Mouse (Mus musculus) neural tube, embryonic 14.5 days (tissue): ENCODE results near the gene Zfp791. TPM values are rescaled to one million over a fixed set of nuclear protein-coding genes. Genes with fewer than 3 reads are reported as not detected.
A peak's percentile ranks its signal among the peaks of the same experiment; 100 is the strongest.

Experiments used
- ATAC-seq: fragments of 200-750 bp; cut with Nextera tagmentation; 2 replicates; pipeline ENCODE4 v1.8.0; 2017; ENCODE audit warnings: low read depth, mild to moderate bottlenecking, moderate TSS enrichment, moderate library complexity
- H3K27ac ChIP-seq: fragments of 300-500 bp; sonication (generic); 2 replicates; pipeline ENCODE4 v1.5.1; 2014; ENCODE audit warnings: low read depth, mild to moderate bottlenecking, control low read depth, low read length, moderate library complexity, mixed read lengths
- H3K27me3 ChIP-seq: fragments of 300-500 bp; sonication (generic); 2 replicates; pipeline ENCODE4 v1.6.1; 2014; ENCODE audit warnings: low read length; ENCODE audit not compliant: control insufficient read depth, insufficient read depth
- H3K36me3 ChIP-seq: fragments of 300-500 bp; sonication (generic); 2 replicates; pipeline ENCODE4 v1.6.1; 2014; ENCODE audit warnings: low read length, mixed read lengths; ENCODE audit not compliant: control insufficient read depth, insufficient read depth
- H3K4me1 ChIP-seq: fragments of 300-500 bp; sonication (generic); 2 replicates; pipeline ENCODE4 v1.6.1; 2014; ENCODE audit warnings: low read length; ENCODE audit not compliant: control insufficient read depth, insufficient read depth
- H3K4me2 ChIP-seq: fragments of 300-500 bp; sonication (generic); 2 replicates; pipeline ENCODE4 v1.6.1; 2014; ENCODE audit warnings: mild to moderate bottlenecking, low read depth, low read length, control low read depth
- H3K4me3 ChIP-seq: fragments of 300-500 bp; sonication (generic); 2 replicates; pipeline ENCODE4 v1.5.1; 2014; ENCODE audit warnings: low read depth, low read length, control low read depth, mixed read lengths
- H3K9ac ChIP-seq: fragments of 300-500 bp; sonication (generic); replicated peaks from 2 replicates; pipeline ENCODE4 v1.6.1; 2014; ENCODE audit warnings: low read depth, mild to moderate bottlenecking, control low read depth, low read length, mixed read lengths
- H3K9me3 ChIP-seq: fragments of 300-500 bp; sonication (generic); 2 replicates; pipeline ENCODE4 v1.6.1; 2016; ENCODE audit warnings: low read length; ENCODE audit not compliant: control insufficient read depth
- WGBS: fragments of 180-500 bp; shearing (Covaris S2); extraction: QIAGEN DNeasy Blood & Tissue Kit; methylation state at CpG from one replicate; pipeline ENCODE4 v1.1.7; 2014; 5-methylcytosine and 5-hydroxymethylcytosine counted together
- microRNA-seq: library from miRNA; unstranded; fragments of <30 nt; microRNA quantifications from one replicate; pipeline ENCODE4, GENCODE M21; 2016
- polyA plus RNA-seq: library from polyadenylated mRNA; unstranded; fragments of >200 nt; fragmentation: Nextera tagmentation; extraction: Ambion mirVana; gene quantifications from 2 replicates; pipeline ENCODE4 v1.2.1, GENCODE M21; 2014

The Zfp791 gene
- polyA plus RNA-seq, 1 experiment from 2014 or later = 2.9 TPM

DNA sequence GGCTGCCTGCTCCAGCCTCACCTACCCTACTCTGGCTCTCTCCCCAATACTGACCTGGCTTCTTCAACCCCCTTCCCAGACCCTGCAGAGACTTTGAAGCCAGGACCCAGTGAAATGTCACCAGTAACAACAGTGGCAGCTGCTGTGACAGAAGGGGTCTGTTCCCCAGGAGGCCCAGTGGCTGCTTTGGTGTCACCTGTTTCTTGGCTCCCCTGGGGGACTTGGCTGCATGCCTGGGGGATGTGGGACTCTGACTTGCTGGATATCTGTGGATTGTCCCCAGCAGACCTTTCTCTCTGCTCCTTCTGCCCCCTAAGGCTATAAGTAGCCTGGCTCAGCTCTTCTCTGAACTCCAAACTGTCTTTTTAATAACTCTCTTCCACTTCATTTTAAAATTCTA, 54.9 kb downstream of the Zfp791 start, which contains the start of gene Gm5741:
Gene Gm5741, minus strand, starts transcription at position 1 of the 400 bp plus-strand sequence.
- no peak for ATAC-seq
- Histone ChIP-seq H3K27ac (no peak within 1 kb of the TSS), H3K9ac (no peak within 1 kb of the TSS), H3K27me3 (no peaks in the 10 kb centered on the region), H3K36me3 (peaks cover 28% of the 10 kb centered on the region), H3K4me1 (peaks cover 11% of the 10 kb centered on the region; the same call in 1 of the 2 replicates), H3K4me2 (no peak within 1 kb of the TSS), H3K9me3 (no peaks in the 10 kb centered on the region), H3K4me3 (no peak within 1 kb of the TSS)

DNA sequence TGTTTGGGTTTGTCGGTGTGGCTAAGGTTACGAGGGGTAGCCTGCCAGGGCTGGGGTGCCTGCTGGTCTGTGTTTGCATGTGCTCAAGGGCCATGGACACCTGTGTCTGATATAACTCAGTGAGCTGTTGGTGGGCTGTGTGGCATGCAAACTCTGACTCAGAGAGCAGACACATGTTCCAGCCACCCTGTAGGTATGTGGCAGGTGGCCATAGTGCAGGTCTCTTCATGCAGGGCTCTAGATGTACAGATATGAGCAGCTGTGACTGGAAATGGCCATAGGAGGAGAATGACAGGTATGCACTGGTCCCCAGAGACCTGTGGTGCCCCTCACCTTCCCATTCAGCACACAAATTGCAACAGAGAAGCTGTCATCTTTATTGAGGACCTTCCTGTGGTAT, 55.7 kb downstream of the Zfp791 start:
- peaks cover 3% of the 10 kb centered on the region; the same call in 1 of the 2 replicates for H3K4me1 ChIP-seq
- H3K9ac ChIP-seq = no peak overlapping the region
- ATAC-seq = no peak
- H3K4me3 ChIP-seq = no peak overlapping the region
- H3K27ac ChIP-seq = no peak overlapping the region
- no peaks in the 10 kb centered on the region for H3K27me3 ChIP-seq
- H3K4me2 ChIP-seq = no peak overlapping the region
- no peaks in the 10 kb centered on the region for H3K9me3 ChIP-seq
- WGBS = 96% methylated on average over 2 of the region's 2 CpGs
- peaks cover 28% of the 10 kb centered on the region for H3K36me3 ChIP-seq

- 38% methylated on average over 2 of the region's 2 CpGs for WGBS
- Histone ChIP-seq H3K4me2 (no peak overlapping the region), H3K9ac (no peak overlapping the region), H3K4me1 (peaks cover 10% of the 10 kb centered on the region), H3K4me3 (no peak overlapping the region), H3K9me3 (no peaks in the 10 kb centered on the region), H3K27me3 (no peaks in the 10 kb centered on the region), H3K36me3 (peaks cover 31% of the 10 kb centered on the region), H3K27ac (no peak overlapping the region)
- no peak for ATAC-seq
Observed at GRCm38 (mm10) chr8:85065213-85065612, 57.7 kb downstream of the Zfp791 start.

DNA sequence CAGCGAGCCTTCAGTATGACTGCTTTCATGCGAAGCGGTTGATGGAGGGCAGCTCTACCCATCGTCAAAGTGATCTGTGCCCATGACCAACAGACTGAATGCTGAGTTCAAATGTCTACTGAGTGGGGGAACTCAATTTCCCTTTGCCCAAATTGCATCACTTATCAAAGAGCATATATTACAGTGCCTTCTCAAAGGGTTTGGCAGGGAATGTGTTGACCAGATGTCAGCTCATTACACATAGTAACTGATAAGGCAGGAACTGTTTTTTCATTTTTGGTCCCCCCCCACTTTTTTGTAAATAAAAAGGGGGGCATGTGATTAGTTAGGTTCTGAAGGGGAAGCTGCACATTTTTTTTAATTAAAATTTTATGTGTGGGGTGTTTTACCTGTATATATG, 60.3 kb downstream of the Zfp791 start:
- H3K36me3 ChIP-seq = peaks cover 28% of the 10 kb centered on the region

GRCm38 (mm10) chr8:85059879-85060616, 62.8 kb downstream of the Zfp791 start, which contains the start of gene Fbxw9:
Gene Fbxw9, plus strand, starts transcription at chr8:85060055.
- Histone ChIP-seq H3K27me3 (no peaks in the 10 kb centered on the region), H3K36me3 (peaks cover 21% of the 10 kb centered on the region; the same call in 1 of the 2 replicates), H3K27ac (no peak within 1 kb of the TSS), H3K4me3 (peak within 1 kb of the TSS; percentile 90), H3K9me3 (no peaks in the 10 kb centered on the region), H3K9ac (peak within 1 kb of the TSS; percentile 67), H3K4me2 (peak within 1 kb of the TSS; percentile 96), H3K4me1 (peaks cover 10% of the 10 kb centered on the region)
- ATAC-seq = peak; percentile 94
- WGBS = 1% methylated on average over 52 of the region's 53 CpGs

More for the DNA sequence above, 60.3 kb downstream of the Zfp791 start:
- Histone ChIP-seq H3K9ac (no peak overlapping the region), H3K9me3 (no peaks in the 10 kb centered on the region), H3K27me3 (no peaks in the 10 kb centered on the region), H3K4me1 (peaks cover 10% of the 10 kb centered on the region), H3K27ac (no peak overlapping the region), H3K4me2 (no peak overlapping the region), H3K4me3 (no peak overlapping the region)
- no peak for ATAC-seq
- 98% methylated on average over 4 of the region's 4 CpGs for WGBS

Small RNA genes lying within 50 kb of the gene (microRNA-seq; reads per million reads assigned to microRNA genes)
- gene Gm23388 (not detected), gene Mir7070 (1.7 reads per million)

Other genes starting within 250 kb of the Zfp791 start
- gene Gcdh, start 229.2 kb downstream of the Zfp791 start, polyA plus RNA-seq = 33.5 and 34.2 TPM in 2 replicates
- 0.44 and 0.80 TPM in 2 replicates for gene Klf1, start 221.2 kb downstream of the Zfp791 start, polyA plus RNA-seq
- 5.0 and 5.3 TPM in 2 replicates for gene Dnase2a, start 214.5 kb downstream of the Zfp791 start, polyA plus RNA-seq
- 75.6 and 79.8 TPM in 2 replicates for gene Mast1, start 185.7 kb downstream of the Zfp791 start, polyA plus RNA-seq
- gene Rtbdn, start 176.1 kb downstream of the Zfp791 start, polyA plus RNA-seq = 1.3 and 3.5 TPM in 2 replicates
- not detected in 2 replicates for gene Gm49661, start 153.7 kb downstream of the Zfp791 start, polyA plus RNA-seq
- gene Prdx2, start 153.5 kb downstream of the Zfp791 start, polyA plus RNA-seq = 1,214 and 1,252 TPM in 2 replicates
- 45.7 and 48.0 TPM in 2 replicates for gene Rnaseh2a, start 153.3 kb downstream of the Zfp791 start, polyA plus RNA-seq
- gene Junb, start 144.4 kb downstream of the Zfp791 start, polyA plus RNA-seq = 5.4 and 8.4 TPM in 2 replicates
- gene Hook2, start 132.5 kb downstream of the Zfp791 start, polyA plus RNA-seq = 25.5 and 31.2 TPM in 2 replicates
- 0.12 TPM in 1 of 2 replicates, not detected in the other for gene Best2, start 108.6 kb downstream of the Zfp791 start, polyA plus RNA-seq
- 119 and 128 TPM in 2 replicates for gene Asna1, start 97.8 kb downstream of the Zfp791 start, polyA plus RNA-seq
- 153 and 161 TPM in 2 replicates for gene Trir, start 96.3 kb downstream of the Zfp791 start, polyA plus RNA-seq
- gene Tnpo2, start 86.2 kb downstream of the Zfp791 start, polyA plus RNA-seq = 30.8 and 45.8 TPM in 2 replicates
- gene Fbxw9, start 63.0 kb downstream of the Zfp791 start, polyA plus RNA-seq = 57.0 and 66.3 TPM in 2 replicates
- gene Gm5741, start 55.1 kb downstream of the Zfp791 start, polyA plus RNA-seq = 1.4 TPM in 1 of 2 replicates, not detected in the other
- gene Dhps, start 51.3 kb downstream of the Zfp791 start, polyA plus RNA-seq = 115 and 123 TPM in 2 replicates
- gene Wdr83os, start 42.4 kb downstream of the Zfp791 start, polyA plus RNA-seq = 120 and 134 TPM in 2 replicates
- gene Wdr83, start 41.8 kb downstream of the Zfp791 start, polyA plus RNA-seq = 47.2 and 47.9 TPM in 2 replicates
- gene Man2b1, start 39.8 kb downstream of the Zfp791 start, polyA plus RNA-seq = 15.4 and 20.9 TPM in 2 replicates
- gene Cks1brt, start 28.8 kb upstream of the Zfp791 start, polyA plus RNA-seq = not detected in 2 replicates
- not detected in 2 replicates for gene Olfr371, start 102.9 kb upstream of the Zfp791 start, polyA plus RNA-seq
- 76.4 and 78.8 TPM in 2 replicates for gene Orc6, start 176.5 kb upstream of the Zfp791 start, polyA plus RNA-seq
- gene Vps35, start 176.7 kb upstream of the Zfp791 start, polyA plus RNA-seq = 183 and 196 TPM in 2 replicates